Mouse (Mus musculus): ENCODE measurements at regions not wholly inside any gene's neighbourhood (a gene's known extent, or its start where the extent isn't known, plus 50 kb on each side); places are given as distances from the start of the nearest gene placed in this dataset.

- no peak for DNase-seq (ENCODE audit: low spot score in 2 of 2)
Observed at GRCm38 (mm10) chr3:133599731-133600130, 54.8 kb upstream of the Tet2 start.

- DNase-seq (ENCODE audit: low spot score in 2 of 2), result no peak
Observed at GRCm38 (mm10) chr3:133600447-133601220, 55.7 kb upstream of the Tet2 start.

- DNase-seq (ENCODE audit: low spot score in 2 of 2), result no peak
Observed at GRCm38 (mm10) chr3:133605460-133605859, 60.5 kb upstream of the Tet2 start.

GRCm38 (mm10) chr3:133608845-133609261 is 63.9 kb upstream of the Tet2 start:
- no peak for DNase-seq (ENCODE audit: low spot score in 2 of 2)

GRCm38 (mm10) chr3:133613836-133614711 is 69.1 kb upstream of the Tet2 start:
- DNase-seq (ENCODE audit: low spot score in 2 of 2), result no peak

GRCm38 (mm10) chr3:133614712-133615426 is 69.9 kb upstream of the Tet2 start:
- no peak for DNase-seq (ENCODE audit: low spot score in 2 of 2)

GRCm38 (mm10) chr3:133617036-133617435 is 72.1 kb upstream of the Tet2 start:
- no peak for DNase-seq (ENCODE audit: low spot score in 2 of 2)

GRCm38 (mm10) chr3:133618491-133618890 is 73.6 kb upstream of the Tet2 start:
- DNase-seq (ENCODE audit: low spot score in 2 of 2), result no peak

- DNase-seq (ENCODE audit: low spot score in 2 of 2), result no peak
Observed at GRCm38 (mm10) chr3:133623201-133623744, 78.3 kb upstream of the Tet2 start.

- no peak for DNase-seq (ENCODE audit: low spot score in 2 of 2)
Observed at GRCm38 (mm10) chr3:133624079-133624875, 79.3 kb upstream of the Tet2 start.

- DNase-seq (ENCODE audit: low spot score in 2 of 2), result no peak
Observed at GRCm38 (mm10) chr3:133625046-133625445, 80.1 kb upstream of the Tet2 start.

GRCm38 (mm10) chr3:133626442-133626841 is 81.5 kb upstream of the Tet2 start:
- no peak for DNase-seq (ENCODE audit: low spot score in 2 of 2)

- DNase-seq (ENCODE audit: low spot score in 2 of 2), result no peak
Observed at GRCm38 (mm10) chr3:133627116-133627844, 82.3 kb upstream of the Tet2 start.

- no peak for DNase-seq (ENCODE audit: low spot score in 2 of 2)
Observed at GRCm38 (mm10) chr3:133634306-133634705, 89.4 kb upstream of the Tet2 start.

- DNase-seq (ENCODE audit: low spot score in 2 of 2), result no peak
Observed at GRCm38 (mm10) chr3:133645604-133646003, 100.7 kb upstream of the Tet2 start.

- no peak for DNase-seq (ENCODE audit: low spot score in 2 of 2)
Observed at GRCm38 (mm10) chr3:133646449-133647059, 101.6 kb upstream of the Tet2 start.

- no peak for DNase-seq (ENCODE audit: low spot score in 2 of 2)
Observed at GRCm38 (mm10) chr3:133650025-133650424, 105.1 kb upstream of the Tet2 start.

- DNase-seq (ENCODE audit: low spot score in 2 of 2), result no peak
Observed at GRCm38 (mm10) chr3:133651996-133652395, 107.1 kb upstream of the Tet2 start.

- DNase-seq (ENCODE audit: low spot score in 2 of 2), result no peak
Observed at GRCm38 (mm10) chr3:133659759-133660158, 114.8 kb upstream of the Tet2 start.

- no peak for DNase-seq (ENCODE audit: low spot score in 2 of 2)
Observed at GRCm38 (mm10) chr3:133661303-133661702, 116.4 kb upstream of the Tet2 start.

Data from spleen, postnatal 10 days (tissue).